Mouse (Mus musculus) E14TG2a.4 (cell line): ENCODE measurements around the gene Scly.

Source experiments
- CTCF ChIP-seq: conservative IDR thresholded peaks from 2 replicates; pipeline ENCODE4 v1.5.1; 2014; ENCODE audit warnings: low read length
- NANOG ChIP-seq: IDR thresholded peaks from 2 replicates; pipeline ENCODE4 v1.6.1; 2014; ENCODE audit warnings: borderline replicate concordance, low read length, mixed read lengths
- POU5F1 ChIP-seq: IDR thresholded peaks from 2 replicates; pipeline ENCODE4 v1.6.1; 2014; ENCODE audit warnings: low read length, borderline replicate concordance

GRCm38 (mm10) chr1:91282582-91282981, 15.6 kb upstream of the Scly start:
- no peak for TF ChIP-seq CTCF
- no peak for TF ChIP-seq POU5F1
- TF ChIP-seq NANOG: no peak
